Comparison of ENCODE assay signal across 8 mouse cellular contexts in genomic region chr11:62005911-62006260, GRCm38 (mm10). TPM values are rescaled to one million over a fixed set of nuclear protein-coding genes. Genes with fewer than 3 reads are reported as not detected.
DNase-seq lines count a peak whose midpoint lies in the region; ATAC-seq and TF ChIP-seq lines count a peak whose summit lies in the region.
"Had no signal": no experiment of that assay in that cellular context is flagged by ENCODE, and none has a peak within 500 bp of the region (broad histone marks: within the 10 kb centered on the region; RNA-seq: fewer than 3 reads in every experiment).

No protein-coding gene starts in this region.

- no peak for TF ChIP-seq CTCF in layer of hippocampus, adult 2 months (conservative IDR thresholded peaks at IDR 0.05)
- no peak for TF ChIP-seq CTCF in embryonic fibroblast, embryonic 13.5 days (IDR thresholded peaks at IDR 0.05; ENCODE audit: borderline replicate concordance, insufficient read depth, low read length)

- no peak for TF ChIP-seq POLR2A in embryonic fibroblast, embryonic 13.5 days (IDR thresholded peaks at IDR 0.05; ENCODE audit: low read depth, low read length)

- peak overlapping the region; percentile 66 for H3K27ac ChIP-seq in layer of hippocampus, adult 2 months
- H3K27ac ChIP-seq in brown adipose tissue, adult 24 weeks (replicated peaks; ENCODE audit: low read depth, low read length), result peak overlapping the region; percentile 76
- peak overlapping the region; percentile 96 for H3K27ac ChIP-seq in embryonic fibroblast, embryonic 13.5 days (ENCODE audit: insufficient read depth, low read length)

- DNase-seq in layer of hippocampus, adult 2 months (ENCODE audit: low spot score in 2 of 2), result no peak
- no peak for DNase-seq in layer of hippocampus, adult 18-20 months (ENCODE audit: low spot score in 2 of 2)
- no peak for DNase-seq in cerebellum, postnatal 4 days (ENCODE audit: low spot score in 2 of 2)
- DNase-seq in gastrocnemius, postnatal 10 days, result no peak

- H3K4me1 ChIP-seq in brown adipose tissue, adult 24 weeks (ENCODE audit: control insufficient read depth, insufficient read depth, insufficient read length, low read length), result no peaks in the 10 kb centered on the region
- H3K4me1 ChIP-seq in embryonic fibroblast, embryonic 13.5 days (ENCODE audit: control insufficient read depth, insufficient read depth, low read length), result peaks cover 22% of the 10 kb centered on the region

- H3K4me3 ChIP-seq in layer of hippocampus, adult 2 months, result peak overlapping the region; percentile 19; the same call in 1 of the 2 replicates
- H3K4me3 ChIP-seq in brown adipose tissue, adult 24 weeks (ENCODE audit: insufficient read depth, low read depth, low read length), result peak overlapping the region; percentile 39
- H3K4me3 ChIP-seq in embryonic fibroblast, embryonic 13.5 days (ENCODE audit: insufficient read depth, low read length), result no peak overlapping the region
- H3K4me3 ChIP-seq: midbrain, embryonic 13.5 days had no signal

- ATAC-seq in megakaryocyte progenitor cell, adult 5-6 weeks (replicated peaks; ENCODE audit: poor library complexity), result peak; percentile 36
- ATAC-seq: midbrain, embryonic 13.5 days had no signal

RNA-seq across cellular contexts. Expression of gene Specc1, which starts 49.3 kb away (rescaled TPM):
- total RNA-seq in layer of hippocampus, adult 2 months (2021), result 10 to 100 TPM; 85.8 to 91.6 TPM
- 10 to 100 TPM; 91.4 to 93.9 TPM for total RNA-seq in layer of hippocampus, adult 18-20 months (2021)
- polyA plus RNA-seq in brown adipose tissue, adult 24 weeks (2012; ENCODE audit: insufficient read depth, insufficient read length, missing spikeins), result 0.58 and 2.5 TPM in 2 replicates
- polyA plus RNA-seq in embryonic fibroblast, embryonic 13.5 days (2011; ENCODE audit: insufficient read length, low read depth, missing spikeins), result 47.3 and 93.9 TPM in 2 replicates
- 16.4 and 19.7 TPM in 2 replicates for total RNA-seq in megakaryocyte progenitor cell, adult 5-6 weeks (2015)
- total RNA-seq in megakaryocyte progenitor cell, adult 5-6 weeks (2017), result 23.9 and 26.8 TPM in 2 replicates
- 1 to 10 TPM; 6.3 to 9.8 TPM for total RNA-seq in gastrocnemius, postnatal 10 days (2021)
